Mouse (Mus musculus) embryonic facial prominence, embryonic 13.5 days (tissue): ENCODE measurements around the gene Ucp2. TPM values are rescaled to one million over a fixed set of nuclear protein-coding genes. Genes with fewer than 3 reads are reported as not detected.
A peak's percentile ranks its signal among the peaks of the same experiment; 100 is the strongest.

ENCODE experiments used
- ATAC-seq: fragments of 200-750 bp; cut with Nextera tagmentation; 2 replicates; pipeline ENCODE4 v1.8.0; 2017; ENCODE audit warnings: low read depth; ENCODE audit not compliant: insufficient number of reproducible peaks, insufficient read depth, low FRiP score, low TSS enrichment
- H3K27ac ChIP-seq: fragments of 300-500 bp; sonication (generic); 2 replicates; pipeline ENCODE4 v1.5.1; 2015; ENCODE audit warnings: moderate library complexity, mild to moderate bottlenecking, inconsistent platforms
- H3K27me3 ChIP-seq: fragments of 300-500 bp; sonication (generic); 2 replicates; pipeline ENCODE4 v1.6.1; 2015; ENCODE audit warnings: mild to moderate bottlenecking, inconsistent platforms
- H3K36me3 ChIP-seq: fragments of 300-500 bp; sonication (generic); 2 replicates; pipeline ENCODE4 v1.6.1; 2015; ENCODE audit warnings: mild to moderate bottlenecking, inconsistent platforms
- H3K4me1 ChIP-seq: fragments of 300-500 bp; sonication (generic); 2 replicates; pipeline ENCODE4 v1.6.1; 2015; ENCODE audit warnings: inconsistent platforms
- H3K4me2 ChIP-seq: fragments of 300-500 bp; sonication (generic); 2 replicates; pipeline ENCODE4 v1.6.1; 2015; ENCODE audit warnings: moderate library complexity, mild to moderate bottlenecking, inconsistent platforms
- H3K4me3 ChIP-seq: fragments of 300-500 bp; sonication (generic); 2 replicates; pipeline ENCODE4 v1.5.1; 2015; ENCODE audit warnings: mild to moderate bottlenecking, inconsistent platforms
- H3K9ac ChIP-seq: fragments of 300-500 bp; sonication (generic); 2 replicates; pipeline ENCODE4 v1.6.1; 2015; ENCODE audit warnings: mild to moderate bottlenecking, inconsistent platforms
- H3K9me3 ChIP-seq: fragments of 300-500 bp; sonication (generic); 2 replicates; pipeline ENCODE4 v1.6.1; 2016; ENCODE audit warnings: inconsistent platforms
- WGBS: fragments of 180-500 bp; shearing (Covaris S2); methylation state at CpG from one replicate; pipeline ENCODE4 v1.1.7; 2015; ENCODE audit warnings: mixed read lengths; 5-methylcytosine and 5-hydroxymethylcytosine counted together
- polyA plus RNA-seq: library from polyadenylated mRNA; unstranded; fragments of >200 nt; fragmentation: Nextera tagmentation; extraction: Ambion mirVana; gene quantifications from 2 replicates; pipeline ENCODE4 v1.2.1, GENCODE M21; 2015

The Ucp2 gene
- polyA plus RNA-seq, 1 experiment from 2014 or later: 159 TPM

GRCm38 (mm10) chr7:100496791-100497190 lies 3.7 kb downstream of the Ucp2 start:
- H3K9ac ChIP-seq: no peak overlapping the region
- no peak for ATAC-seq
- no peaks in the 10 kb centered on the region for H3K9me3 ChIP-seq
- no peak overlapping the region for H3K4me3 ChIP-seq
- peaks cover 45% of the 10 kb centered on the region for H3K4me1 ChIP-seq
- peaks cover 36% of the 10 kb centered on the region for H3K36me3 ChIP-seq
- H3K4me2 ChIP-seq: peak overlapping the region; percentile 94; the same call in 1 of the 2 replicates
- no peaks in the 10 kb centered on the region for H3K27me3 ChIP-seq
- no peak overlapping the region; the same call in 1 of the 2 replicates for H3K27ac ChIP-seq
- WGBS: 96% methylated on average over 9 of the region's 9 CpGs

GRCm38 (mm10) chr7:100497402-100497801 lies 4.3 kb downstream of the Ucp2 start:
- Histone ChIP-seq H3K4me3 (no peak overlapping the region), H3K4me2 (no peak overlapping the region), H3K27me3 (no peaks in the 10 kb centered on the region), H3K27ac (no peak overlapping the region), H3K36me3 (peaks cover 36% of the 10 kb centered on the region), H3K9ac (no peak overlapping the region), H3K4me1 (peaks cover 43% of the 10 kb centered on the region), H3K9me3 (no peaks in the 10 kb centered on the region)
- WGBS: 77% methylated on average over 4 of the region's 4 CpGs
- ATAC-seq: no peak

- no peak overlapping the region for H3K27ac ChIP-seq
- no peak overlapping the region for H3K4me2 ChIP-seq
- H3K36me3 ChIP-seq: peaks cover 36% of the 10 kb centered on the region
- peaks cover 39% of the 10 kb centered on the region for H3K4me1 ChIP-seq
- no peaks in the 10 kb centered on the region for H3K27me3 ChIP-seq
- H3K4me3 ChIP-seq: no peak overlapping the region
- H3K9ac ChIP-seq: no peak overlapping the region
- no peak for ATAC-seq
- 89% methylated on average over 13 of the region's 13 CpGs for WGBS
- H3K9me3 ChIP-seq: no peaks in the 10 kb centered on the region
These were observed 4.8 kb downstream of the Ucp2 start for GRCm38 (mm10) chr7:100497982-100498381.

GRCm38 (mm10) chr7:100499465-100499864 lies 6.3 kb downstream of the Ucp2 start:
- no peaks in the 10 kb centered on the region for H3K9me3 ChIP-seq
- no peaks in the 10 kb centered on the region for H3K27me3 ChIP-seq
- no peak for ATAC-seq
- no peak overlapping the region for H3K4me2 ChIP-seq
- H3K36me3 ChIP-seq: peaks cover 36% of the 10 kb centered on the region
- no peak overlapping the region for H3K9ac ChIP-seq
- no peak overlapping the region for H3K4me3 ChIP-seq
- H3K27ac ChIP-seq: no peak overlapping the region
- peaks cover 27% of the 10 kb centered on the region for H3K4me1 ChIP-seq

GRCm38 (mm10) chr7:100500276-100500977 lies 7.3 kb downstream of the Ucp2 start:
- 74% methylated on average over 16 of the region's 16 CpGs for WGBS
- peak overlapping the region; percentile 1; the same call in 1 of the 2 replicates for H3K27ac ChIP-seq

GRCm38 (mm10) chr7:100501027-100501843 lies 8.1 kb downstream of the Ucp2 start:
- peaks cover 36% of the 10 kb centered on the region for H3K36me3 ChIP-seq
- no peak overlapping the region for H3K4me2 ChIP-seq
- H3K27me3 ChIP-seq: no peaks in the 10 kb centered on the region
- no peaks in the 10 kb centered on the region for H3K9me3 ChIP-seq
- H3K9ac ChIP-seq: no peak overlapping the region
- WGBS: 70% methylated on average over 6 of the region's 6 CpGs
- ATAC-seq: no peak
- no peak overlapping the region for H3K4me3 ChIP-seq
- H3K27ac ChIP-seq: no peak overlapping the region
- H3K4me1 ChIP-seq: peaks cover 9% of the 10 kb centered on the region

More at GRCm38 (mm10) chr7:100500276-100500977, 7.3 kb downstream of the Ucp2 start:
- peaks cover 17% of the 10 kb centered on the region for H3K4me1 ChIP-seq
- no peak overlapping the region for H3K4me3 ChIP-seq
- peaks cover 36% of the 10 kb centered on the region for H3K36me3 ChIP-seq
- no peak overlapping the region for H3K4me2 ChIP-seq
- H3K27me3 ChIP-seq: no peaks in the 10 kb centered on the region
- no peak for ATAC-seq
- no peaks in the 10 kb centered on the region for H3K9me3 ChIP-seq
- no peak overlapping the region for H3K9ac ChIP-seq

GRCm38 (mm10) chr7:100501844-100502373 lies 8.8 kb downstream of the Ucp2 start:
- 53% methylated on average over 2 of the region's 2 CpGs for WGBS
- Histone ChIP-seq H3K4me2 (no peak overlapping the region), H3K36me3 (peaks cover 31% of the 10 kb centered on the region), H3K27ac (no peak overlapping the region), H3K4me3 (no peak overlapping the region), H3K9me3 (no peaks in the 10 kb centered on the region), H3K9ac (no peak overlapping the region), H3K4me1 (peaks cover 2% of the 10 kb centered on the region; the same call in 1 of the 2 replicates), H3K27me3 (no peaks in the 10 kb centered on the region)
- ATAC-seq: no peak

- H3K27me3 ChIP-seq: no peaks in the 10 kb centered on the region
These were observed 9.3 kb downstream of the Ucp2 start for GRCm38 (mm10) chr7:100502374-100502922.

GRCm38 (mm10) chr7:100503076-100503475 lies 9.9 kb downstream of the Ucp2 start:
- Histone ChIP-seq H3K4me3 (no peak overlapping the region), H3K27me3 (no peaks in the 10 kb centered on the region), H3K4me1 (no peaks in the 10 kb centered on the region), H3K4me2 (no peak overlapping the region), H3K36me3 (peaks cover 19% of the 10 kb centered on the region), H3K9ac (no peak overlapping the region), H3K9me3 (no peaks in the 10 kb centered on the region), H3K27ac (no peak overlapping the region)
- no peak for ATAC-seq
- 88% methylated on average over 5 of the region's 5 CpGs for WGBS

More at GRCm38 (mm10) chr7:100502374-100502922, 9.3 kb downstream of the Ucp2 start:
- no peak overlapping the region for H3K9ac ChIP-seq
- no peak overlapping the region for H3K4me3 ChIP-seq
- no peaks in the 10 kb centered on the region for H3K9me3 ChIP-seq
- 82% methylated on average over 7 of the region's 7 CpGs for WGBS
- H3K4me2 ChIP-seq: no peak overlapping the region
- H3K4me1 ChIP-seq: no peaks in the 10 kb centered on the region
- no peak for ATAC-seq
- H3K27ac ChIP-seq: no peak overlapping the region
- H3K36me3 ChIP-seq: peaks cover 26% of the 10 kb centered on the region

- no peak overlapping the region for H3K4me2 ChIP-seq
- ATAC-seq: no peak
- no peaks in the 10 kb centered on the region for H3K27me3 ChIP-seq
- WGBS: 80% methylated on average over 13 of the region's 13 CpGs
- H3K27ac ChIP-seq: no peak overlapping the region
- H3K4me1 ChIP-seq: no peaks in the 10 kb centered on the region
- H3K9ac ChIP-seq: no peak overlapping the region
- 0 out of 2 replicates have a peak, but pooled peaks cover under 1% of the 10 kb centered on the region for H3K36me3 ChIP-seq
- no peak overlapping the region for H3K4me3 ChIP-seq
- H3K9me3 ChIP-seq: no peaks in the 10 kb centered on the region
These were observed 11.8 kb downstream of the Ucp2 start for GRCm38 (mm10) chr7:100504740-100505487.

- no peak overlapping the region for H3K4me2 ChIP-seq
- 69% methylated on average over 4 of the region's 4 CpGs for WGBS
- H3K9ac ChIP-seq: no peak overlapping the region
- H3K9me3 ChIP-seq: no peaks in the 10 kb centered on the region
- H3K27me3 ChIP-seq: no peaks in the 10 kb centered on the region
- no peaks in the 10 kb centered on the region for H3K4me1 ChIP-seq
- no peak overlapping the region for H3K4me3 ChIP-seq
- no peak overlapping the region for H3K27ac ChIP-seq
- no peak for ATAC-seq
- H3K36me3 ChIP-seq: no peaks in the 10 kb centered on the region
These were observed 13.4 kb downstream of the Ucp2 start for GRCm38 (mm10) chr7:100506494-100506893.
